Mouse (Mus musculus) liver, embryonic 13.5 days (tissue): ENCODE measurements around the gene 5430427O19Rik. TPM values are rescaled to one million over a fixed set of nuclear protein-coding genes. Genes with fewer than 3 reads are reported as not detected.

Experiments
- ATAC-seq: fragments of 200-750 bp; cut with Nextera tagmentation; 2 replicates; pipeline ENCODE4 v1.8.0; 2017; ENCODE audit warnings: low read depth, mild to moderate bottlenecking, moderate number of reproducible peaks, moderate library complexity
- DNase-seq: peaks from one replicate; pipeline ENCODE4 v3.0.0; 2022
- H3K27ac ChIP-seq: fragments of 300-500 bp; sonication (generic); 2 replicates; pipeline ENCODE4 v1.5.1; 2015; ENCODE audit warnings: moderate library complexity, mild to moderate bottlenecking, inconsistent platforms
- H3K27me3 ChIP-seq: fragments of 300-500 bp; sonication (generic); 2 replicates; pipeline ENCODE4 v1.6.1; 2015; ENCODE audit warnings: mild to moderate bottlenecking, inconsistent platforms
- H3K36me3 ChIP-seq: fragments of 300-500 bp; sonication (generic); 2 replicates; pipeline ENCODE4 v1.6.1; 2015; ENCODE audit warnings: mild to moderate bottlenecking, inconsistent platforms
- H3K4me1 ChIP-seq: fragments of 300-500 bp; sonication (generic); replicated peaks from 2 replicates; pipeline ENCODE4 v1.6.1; 2015; ENCODE audit warnings: inconsistent platforms
- H3K4me2 ChIP-seq: fragments of 300-500 bp; sonication (generic); 2 replicates; pipeline ENCODE4 v1.6.1; 2015; ENCODE audit warnings: inconsistent platforms, mild to moderate bottlenecking, moderate library complexity
- H3K4me3 ChIP-seq: fragments of 300-500 bp; sonication (generic); replicated peaks from 2 replicates; pipeline ENCODE4 v1.5.1; 2015; ENCODE audit warnings: mild to moderate bottlenecking, inconsistent platforms
- H3K9ac ChIP-seq: fragments of 300-500 bp; sonication (generic); 2 replicates; pipeline ENCODE4 v1.6.1; 2015; ENCODE audit warnings: mild to moderate bottlenecking, inconsistent platforms
- H3K9me3 ChIP-seq: fragments of 300-500 bp; sonication (generic); replicated peaks from 2 replicates; pipeline ENCODE4 v1.6.1; 2016; ENCODE audit warnings: inconsistent platforms
- WGBS: fragments of 180-500 bp; shearing (Covaris S2); methylation state at CpG from one replicate; pipeline ENCODE4 v1.1.7; 2015; ENCODE audit not compliant: insufficient replicate concordance; 5-methylcytosine and 5-hydroxymethylcytosine counted together
- polyA plus RNA-seq: library from polyadenylated mRNA; unstranded; fragments of >200 nt; fragmentation: Nextera tagmentation; extraction: Ambion mirVana; gene quantifications from 2 replicates; pipeline ENCODE4 v1.2.1, GENCODE M21; 2015

5430427O19Rik gene
- polyA plus RNA-seq, result 0.45 and 0.46 TPM in 2 replicates

DNA sequence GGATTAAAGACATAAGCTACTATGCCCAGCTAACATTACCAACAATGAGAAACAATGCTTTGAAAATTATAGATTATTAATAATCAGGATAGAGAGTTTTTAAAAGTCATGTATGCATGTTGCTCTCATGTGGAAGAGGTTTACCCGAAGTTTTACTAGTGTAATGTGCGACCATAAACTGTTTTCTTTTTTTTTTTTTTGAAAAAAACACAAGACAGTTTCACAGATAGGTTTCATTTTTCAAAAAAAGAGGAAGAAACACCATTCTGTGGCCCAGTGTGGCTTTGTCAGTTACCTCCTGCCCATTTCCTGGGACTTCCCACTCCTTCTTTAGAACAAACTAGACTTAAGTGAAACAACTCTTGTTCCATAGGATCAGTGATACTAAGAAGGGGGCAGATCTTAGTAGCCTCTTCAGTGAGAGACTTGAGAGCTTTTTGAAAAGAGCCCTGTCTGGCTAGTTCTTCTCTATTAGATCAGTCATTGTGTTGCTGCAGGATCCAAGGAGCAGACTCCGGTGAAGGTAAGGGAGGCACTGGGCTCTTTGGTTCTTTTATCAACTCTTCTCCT lies at the start of gene 5430427O19Rik:
Gene 5430427O19Rik (plus strand): TSS at position 441 of the 570 bp plus-strand sequence.
- WGBS, result 22% methylated on average over 3 of the region's 3 CpGs
- Histone ChIP-seq H3K9me3 (no peaks in the 10 kb centered on the region), H3K4me2 (no peak within 1 kb of the TSS), H3K27ac (no peak within 1 kb of the TSS), H3K4me1 (no peaks in the 10 kb centered on the region), H3K27me3 (no peaks in the 10 kb centered on the region), H3K9ac (no peak within 1 kb of the TSS), H3K36me3 (no peaks in the 10 kb centered on the region), H3K4me3 (no peak within 1 kb of the TSS)
- DNase-seq (no peak), ATAC-seq (no peak)

- Histone ChIP-seq H3K9me3 (no peaks in the 10 kb centered on the region), H3K4me1 (no peaks in the 10 kb centered on the region), H3K27me3 (no peaks in the 10 kb centered on the region), H3K36me3 (no peaks in the 10 kb centered on the region), H3K27ac (no peak overlapping the region), H3K4me3 (no peak overlapping the region), H3K9ac (no peak overlapping the region), H3K4me2 (no peak overlapping the region)
- no peak for DNase-seq
- WGBS, result 69% methylated on average over 3 of the region's 3 CpGs
- no peak for ATAC-seq
Observed at GRCm38 (mm10) chrX:85827719-85828453, 42.3 kb upstream of the 5430427O19Rik start.

GRCm38 (mm10) chrX:85829000-85829399 lies 41.2 kb upstream of the 5430427O19Rik start:
- Histone ChIP-seq H3K4me1 (no peaks in the 10 kb centered on the region), H3K4me2 (no peak overlapping the region), H3K9ac (no peak overlapping the region), H3K4me3 (no peak overlapping the region), H3K27me3 (no peaks in the 10 kb centered on the region), H3K27ac (no peak overlapping the region), H3K36me3 (no peaks in the 10 kb centered on the region), H3K9me3 (no peaks in the 10 kb centered on the region)
- ATAC-seq, result no peak
- no peak for DNase-seq

DNA sequence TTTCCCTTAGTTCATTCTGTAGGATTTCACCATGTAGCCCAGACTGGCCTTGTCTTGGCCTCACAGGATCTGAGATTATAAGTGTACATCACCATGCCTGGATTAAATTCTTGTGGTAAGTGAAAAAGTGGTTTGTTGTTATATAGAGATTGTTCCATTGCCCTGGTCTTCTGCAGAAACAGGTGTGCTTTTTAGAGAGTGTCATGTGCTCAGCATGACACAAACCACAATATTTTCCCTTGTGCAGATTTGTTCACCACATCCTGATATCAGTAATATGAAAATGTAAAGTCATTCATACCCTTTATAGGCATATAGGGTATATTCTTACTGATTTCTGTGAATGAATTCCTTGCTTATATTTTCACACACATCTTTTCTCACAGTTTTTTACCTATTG lies 31.0 kb upstream of the 5430427O19Rik start:
- no peak overlapping the region for H3K27ac ChIP-seq
- no peak for ATAC-seq
- H3K27me3 ChIP-seq, result no peaks in the 10 kb centered on the region

GRCm38 (mm10) chrX:85855938-85856337 lies 14.2 kb upstream of the 5430427O19Rik start:
- no peak overlapping the region for H3K27ac ChIP-seq
- WGBS, result 56% methylated on average over 3 of the region's 3 CpGs
- no peak overlapping the region for H3K9ac ChIP-seq
- ATAC-seq (no peak), DNase-seq (no peak)
- H3K36me3 ChIP-seq, result no peaks in the 10 kb centered on the region
- no peak overlapping the region for H3K4me3 ChIP-seq
- H3K4me1 ChIP-seq, result no peaks in the 10 kb centered on the region
- H3K4me2 ChIP-seq, result no peak overlapping the region
- H3K27me3 ChIP-seq, result no peaks in the 10 kb centered on the region
- no peaks in the 10 kb centered on the region for H3K9me3 ChIP-seq

More for the DNA sequence above, 31.0 kb upstream of the 5430427O19Rik start:
- Histone ChIP-seq H3K9me3 (no peaks in the 10 kb centered on the region), H3K9ac (no peak overlapping the region), H3K4me2 (no peak overlapping the region), H3K36me3 (no peaks in the 10 kb centered on the region), H3K4me3 (no peak overlapping the region), H3K4me1 (no peaks in the 10 kb centered on the region)
- no peak for DNase-seq

DNA sequence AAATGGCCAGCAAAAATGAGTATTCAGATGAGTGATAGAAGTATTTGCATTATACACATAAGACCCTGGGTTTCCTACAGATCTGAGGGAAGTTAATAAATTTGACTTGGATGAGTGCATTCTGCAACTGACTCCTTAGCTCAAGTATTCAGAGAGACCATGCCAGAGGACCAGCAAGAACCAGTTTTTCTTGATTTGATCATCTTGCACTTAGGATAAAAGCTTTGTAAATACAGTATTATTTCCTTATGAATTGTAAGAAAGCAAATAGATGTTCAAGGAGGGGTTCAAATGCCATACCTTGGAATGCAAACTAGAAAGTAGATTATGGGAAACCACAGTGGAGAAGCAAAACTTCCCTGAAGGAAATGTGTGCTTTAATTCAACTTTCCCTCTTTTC lies 13.0 kb upstream of the 5430427O19Rik start:
- ATAC-seq (no peak), DNase-seq (no peak)
- Histone ChIP-seq H3K27ac (no peak overlapping the region), H3K4me3 (no peak overlapping the region), H3K4me2 (no peak overlapping the region), H3K36me3 (no peaks in the 10 kb centered on the region), H3K9ac (no peak overlapping the region), H3K4me1 (no peaks in the 10 kb centered on the region), H3K27me3 (no peaks in the 10 kb centered on the region), H3K9me3 (no peaks in the 10 kb centered on the region)

DNA sequence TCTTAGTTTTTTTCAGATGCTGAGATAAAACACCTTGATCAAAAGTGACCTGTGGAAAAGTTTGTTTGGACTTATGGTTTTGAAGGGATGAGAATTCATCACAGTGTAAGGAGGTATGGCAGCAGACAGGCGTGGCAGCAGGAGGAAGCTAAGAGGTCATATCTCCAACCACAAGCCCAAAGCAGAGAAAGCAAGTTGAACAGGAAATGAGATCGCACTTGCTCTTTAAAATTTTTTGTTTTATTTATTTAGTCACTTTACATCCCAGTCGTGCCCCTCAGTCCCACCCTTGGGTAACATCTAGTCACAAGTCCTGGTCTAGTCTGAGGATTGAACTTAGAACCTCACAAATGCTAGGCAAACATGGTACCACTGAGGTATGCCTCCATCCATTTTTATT lies 2.1 kb upstream of the 5430427O19Rik start:
- no peaks in the 10 kb centered on the region for H3K36me3 ChIP-seq
- H3K4me1 ChIP-seq, result no peaks in the 10 kb centered on the region
- no peak overlapping the region for H3K4me2 ChIP-seq
- DNase-seq (no peak), ATAC-seq (no peak)
- no peak overlapping the region for H3K4me3 ChIP-seq
- 18% methylated on average over 3 of the region's 3 CpGs for WGBS
- H3K27ac ChIP-seq, result no peak overlapping the region
- no peaks in the 10 kb centered on the region for H3K9me3 ChIP-seq
- H3K9ac ChIP-seq, result no peak overlapping the region
- no peaks in the 10 kb centered on the region for H3K27me3 ChIP-seq

DNA sequence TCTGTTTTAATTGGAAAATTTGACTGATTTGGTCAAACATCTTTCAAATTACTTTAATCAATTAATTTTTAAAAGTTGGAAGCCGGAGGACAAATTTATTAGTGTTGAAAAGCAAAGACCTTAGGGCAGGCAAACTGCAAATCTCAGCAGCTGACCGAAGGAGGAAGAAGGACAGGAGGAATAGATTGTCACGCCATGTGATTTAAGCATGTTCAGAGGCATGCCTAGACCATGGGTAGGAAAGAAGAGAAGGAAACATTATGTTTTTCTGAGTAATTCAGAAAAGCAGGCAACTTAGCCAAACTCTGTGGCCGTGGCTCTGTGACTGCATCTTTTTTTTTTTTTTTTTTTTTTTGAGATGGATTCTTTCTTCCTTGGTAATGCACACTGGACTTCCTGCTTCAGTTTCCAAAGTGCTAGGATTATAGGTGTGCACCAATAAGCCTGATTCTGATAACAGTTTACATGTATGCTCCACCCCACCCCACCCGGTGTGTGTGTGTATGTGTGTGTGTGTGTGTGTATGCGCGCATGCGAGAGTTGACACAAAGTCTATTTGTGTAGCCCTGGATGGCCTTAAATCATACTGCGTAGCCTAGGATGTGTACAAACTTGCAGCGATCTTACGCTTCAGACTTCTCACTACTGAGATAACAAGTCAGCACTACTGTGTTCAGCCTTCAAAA lies 1.4 kb downstream of the 5430427O19Rik start:
- no peaks in the 10 kb centered on the region for H3K4me1 ChIP-seq
- no peaks in the 10 kb centered on the region for H3K27me3 ChIP-seq
- DNase-seq (no peak), ATAC-seq (no peak)
- H3K36me3 ChIP-seq, result no peaks in the 10 kb centered on the region
- no peak overlapping the region for H3K27ac ChIP-seq
- no peak overlapping the region for H3K4me3 ChIP-seq
- H3K4me2 ChIP-seq, result no peak overlapping the region
- 69% methylated on average over 11 of the region's 11 CpGs for WGBS
- no peaks in the 10 kb centered on the region for H3K9me3 ChIP-seq
- no peak overlapping the region for H3K9ac ChIP-seq

- H3K4me3 ChIP-seq, result no peak overlapping the region
Observed at GRCm38 (mm10) chrX:85874367-85874766, 4.2 kb downstream of the 5430427O19Rik start.

DNA sequence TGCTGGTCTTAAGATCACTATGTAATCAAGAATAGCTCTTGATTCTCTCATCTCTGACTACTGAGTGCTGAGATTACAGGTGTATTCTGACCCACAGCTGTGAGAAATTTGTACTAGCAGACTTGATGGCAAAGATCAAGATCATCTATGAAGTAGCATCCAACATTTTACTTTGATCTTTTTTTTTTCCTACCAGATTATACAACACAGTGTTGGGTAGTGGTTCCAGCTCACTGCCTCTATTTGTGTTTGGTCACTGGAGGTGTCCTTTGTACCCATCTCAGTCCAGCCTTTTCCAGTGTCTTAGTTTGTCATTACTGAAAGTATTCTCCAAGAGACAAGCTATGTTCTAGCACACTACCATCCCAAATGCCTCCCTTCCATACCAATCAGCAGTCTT lies 5.8 kb downstream of the 5430427O19Rik start:
- Histone ChIP-seq H3K36me3 (no peaks in the 10 kb centered on the region), H3K4me3 (no peak overlapping the region)
- DNase-seq, result no peak

More at GRCm38 (mm10) chrX:85874367-85874766, 4.2 kb downstream of the 5430427O19Rik start:
- Histone ChIP-seq H3K27me3 (no peaks in the 10 kb centered on the region), H3K4me2 (no peak overlapping the region), H3K9ac (no peak overlapping the region), H3K27ac (no peak overlapping the region), H3K36me3 (no peaks in the 10 kb centered on the region), H3K4me1 (no peaks in the 10 kb centered on the region), H3K9me3 (no peaks in the 10 kb centered on the region)
- DNase-seq (no peak), ATAC-seq (no peak)
- WGBS, result 78% methylated on average over 4 of the region's 4 CpGs

DNA sequence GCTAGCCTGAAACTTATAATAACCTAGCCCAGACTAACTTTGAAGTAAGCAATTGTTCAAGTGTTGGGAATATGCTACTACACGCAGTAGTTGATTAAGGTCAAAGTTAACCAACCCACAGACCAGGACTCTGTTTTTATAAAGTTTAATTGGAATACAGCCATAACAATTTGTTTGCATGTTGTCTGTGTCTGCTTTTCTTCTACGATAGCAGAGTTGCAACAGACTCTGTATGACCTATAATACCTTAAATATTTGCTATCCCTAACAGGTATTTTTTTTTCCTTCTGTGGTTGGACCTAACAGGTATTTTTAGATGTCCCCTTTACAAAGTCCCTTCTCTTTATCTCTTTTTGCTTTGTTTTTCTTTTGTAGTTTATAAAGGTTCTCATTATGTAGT lies 7.6 kb downstream of the 5430427O19Rik start:
- H3K36me3 ChIP-seq, result no peaks in the 10 kb centered on the region
- ATAC-seq (no peak), DNase-seq (no peak)
- H3K27ac ChIP-seq, result no peak overlapping the region
- no peaks in the 10 kb centered on the region for H3K27me3 ChIP-seq
- H3K9me3 ChIP-seq, result no peaks in the 10 kb centered on the region
- no peak overlapping the region for H3K9ac ChIP-seq
- no peak overlapping the region for H3K4me3 ChIP-seq
- 56% methylated on average over 2 of the region's 2 CpGs for WGBS
- H3K4me2 ChIP-seq, result no peak overlapping the region
- no peaks in the 10 kb centered on the region for H3K4me1 ChIP-seq

More for the DNA sequence above, 5.8 kb downstream of the 5430427O19Rik start:
- H3K9me3 ChIP-seq, result no peaks in the 10 kb centered on the region
- H3K9ac ChIP-seq, result no peak overlapping the region
- H3K4me1 ChIP-seq, result no peaks in the 10 kb centered on the region
- no peak overlapping the region for H3K4me2 ChIP-seq
- no peak for ATAC-seq
- no peak overlapping the region for H3K27ac ChIP-seq
- H3K27me3 ChIP-seq, result no peaks in the 10 kb centered on the region

DNA sequence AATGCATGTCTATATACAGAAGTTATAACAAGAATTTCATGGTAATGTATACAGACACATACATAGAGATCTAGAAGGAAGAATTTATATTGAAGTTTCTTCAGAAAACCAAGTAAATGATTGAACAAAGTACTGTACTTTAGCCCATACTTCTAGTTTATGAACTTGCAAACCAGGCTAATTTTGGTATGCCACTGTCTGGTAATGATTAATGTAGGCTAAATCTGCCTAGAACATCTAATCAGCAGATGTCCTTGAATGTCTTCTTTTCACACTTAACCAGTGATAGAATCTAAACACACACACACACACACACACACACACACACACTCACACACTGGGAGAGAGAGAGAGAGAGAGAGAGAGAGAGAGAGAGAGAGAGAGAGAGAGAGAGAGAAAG lies 8.1 kb downstream of the 5430427O19Rik start:
- no peak overlapping the region for H3K4me2 ChIP-seq
- H3K4me3 ChIP-seq, result no peak overlapping the region
- H3K9me3 ChIP-seq, result no peaks in the 10 kb centered on the region
- H3K27me3 ChIP-seq, result no peaks in the 10 kb centered on the region
- H3K9ac ChIP-seq, result no peak overlapping the region
- no peaks in the 10 kb centered on the region for H3K36me3 ChIP-seq
- no peak for DNase-seq
- no peak overlapping the region for H3K27ac ChIP-seq
- ATAC-seq, result no peak
- H3K4me1 ChIP-seq, result no peaks in the 10 kb centered on the region
